Mouse (Mus musculus) natural killer cell, adult 2 months (primary cell): ENCODE results near the gene Adamts17.
A peak's percentile ranks its signal among the peaks of the same experiment; 100 is the strongest.

Source experiments
- DNase-seq, 2 experiments: peaks; one replicate each; pipeline ENCODE4 v3.0.0; 2022; ENCODE audit warnings: low spot score in 2 of 2

Gene Adamts17

DNA sequence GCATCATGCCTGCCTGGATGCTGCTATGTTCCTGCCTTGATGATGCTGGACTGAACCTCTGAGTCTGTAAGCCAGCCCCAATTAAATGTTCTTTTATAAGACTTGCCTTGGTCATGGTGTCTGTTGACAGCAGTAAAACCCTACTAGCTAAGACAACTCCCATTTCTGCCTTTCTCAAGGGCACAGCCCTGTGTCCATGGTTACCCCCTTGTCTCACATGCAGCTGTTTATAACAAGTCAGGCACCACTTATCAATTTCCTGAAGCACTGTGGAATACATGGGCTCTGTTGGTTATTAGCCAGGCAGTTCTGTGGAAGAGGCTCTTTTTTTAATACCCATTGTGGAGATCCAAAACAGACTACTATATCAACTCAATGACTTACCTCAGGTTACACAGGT, 193.1 kb downstream of the Adamts17 start:
- DNase-seq: no peak

GRCm38 (mm10) chr7:67034369-67034768, 194.8 kb downstream of the Adamts17 start:
- no peak for DNase-seq

- no peak for DNase-seq
These were observed 195.7 kb downstream of the Adamts17 start for GRCm38 (mm10) chr7:67035246-67035645.

- no peak for DNase-seq
These were observed 196.1 kb downstream of the Adamts17 start for GRCm38 (mm10) chr7:67035661-67036060.

DNA sequence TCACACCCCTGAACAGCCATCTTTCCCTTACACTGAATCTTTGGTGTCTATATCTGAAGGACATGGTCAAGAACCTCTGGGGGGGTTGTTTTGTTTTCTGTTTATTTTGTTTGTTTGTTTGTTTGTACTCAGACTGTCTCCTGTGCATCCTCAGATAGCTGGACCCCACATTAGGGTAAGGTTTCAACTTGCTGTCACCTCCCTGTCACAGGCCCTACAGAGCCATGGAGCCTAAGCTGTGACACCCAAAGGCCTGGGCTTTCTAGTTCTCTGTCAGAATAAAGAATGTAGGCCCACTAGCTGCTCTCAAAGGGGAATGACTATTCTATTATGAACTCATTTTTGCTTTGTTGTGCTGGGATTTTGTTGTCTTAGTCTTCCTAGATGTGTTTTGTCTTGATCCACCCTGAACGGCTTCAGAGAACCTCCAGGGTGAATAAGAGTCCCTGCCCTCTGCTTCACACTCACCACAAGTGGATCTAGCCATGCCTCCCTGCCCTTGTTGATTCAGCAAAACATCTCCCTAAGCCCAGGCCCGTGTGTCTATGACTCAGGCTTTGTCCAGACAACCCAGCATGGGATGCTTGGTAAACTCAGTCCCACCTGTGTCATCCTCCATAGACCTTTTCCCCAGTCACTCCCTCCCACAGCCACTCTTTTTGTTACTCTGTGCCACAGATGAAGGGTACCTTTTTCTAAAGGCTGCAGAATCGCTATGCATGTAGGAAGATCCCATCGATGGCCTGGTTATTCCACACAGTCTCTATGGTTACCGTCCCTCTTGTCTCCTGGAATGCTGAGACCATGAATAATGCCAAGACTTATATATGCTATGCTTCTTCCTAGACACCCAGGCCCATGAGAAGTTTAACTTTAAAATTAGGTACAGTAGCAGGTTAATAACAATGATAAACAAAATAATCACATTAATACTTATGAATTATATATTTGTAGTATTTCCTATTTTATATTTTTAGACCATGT, 197.3 kb downstream of the Adamts17 start:
- no peak for DNase-seq

DNA sequence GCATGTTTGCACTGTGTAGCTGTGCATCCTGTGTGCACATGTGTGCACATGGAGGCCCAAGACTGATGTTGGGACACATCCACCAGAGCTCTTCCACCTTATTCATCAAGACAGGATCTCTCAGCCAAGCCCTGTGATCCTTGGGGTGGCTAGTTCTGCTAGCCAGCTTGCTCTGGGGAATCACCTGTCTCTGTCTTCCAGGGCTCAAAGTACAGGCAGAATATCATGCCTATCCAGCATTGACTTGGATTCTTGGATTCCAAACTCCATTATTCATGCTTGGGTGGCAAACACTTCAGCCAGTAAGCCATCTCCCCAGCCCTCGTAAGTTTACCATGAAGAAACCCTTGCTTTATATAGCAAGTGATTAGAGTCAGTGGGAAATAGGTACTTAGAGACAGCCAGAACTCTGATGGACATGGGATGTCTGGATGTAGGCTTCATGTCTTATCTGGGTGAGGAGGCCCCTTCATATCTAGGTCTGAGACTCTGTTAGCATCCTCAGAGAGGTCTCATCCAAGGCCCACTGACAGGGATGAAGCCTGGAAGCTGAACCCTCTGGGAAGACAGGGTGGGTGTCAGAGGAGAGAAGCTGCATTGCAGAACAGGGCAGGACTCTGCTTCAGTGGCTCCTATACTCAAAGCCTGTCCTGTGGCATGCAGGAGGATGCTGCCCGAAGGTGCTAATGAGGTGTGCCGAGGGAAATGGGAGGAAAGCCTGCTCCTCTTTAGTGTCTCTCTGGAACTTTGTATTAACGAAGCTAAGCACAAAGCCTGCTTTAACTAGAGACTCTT, 198.4 kb downstream of the Adamts17 start:
- no peak for DNase-seq

GRCm38 (mm10) chr7:67039143-67039542, 199.6 kb downstream of the Adamts17 start:
- no peak for DNase-seq

DNA sequence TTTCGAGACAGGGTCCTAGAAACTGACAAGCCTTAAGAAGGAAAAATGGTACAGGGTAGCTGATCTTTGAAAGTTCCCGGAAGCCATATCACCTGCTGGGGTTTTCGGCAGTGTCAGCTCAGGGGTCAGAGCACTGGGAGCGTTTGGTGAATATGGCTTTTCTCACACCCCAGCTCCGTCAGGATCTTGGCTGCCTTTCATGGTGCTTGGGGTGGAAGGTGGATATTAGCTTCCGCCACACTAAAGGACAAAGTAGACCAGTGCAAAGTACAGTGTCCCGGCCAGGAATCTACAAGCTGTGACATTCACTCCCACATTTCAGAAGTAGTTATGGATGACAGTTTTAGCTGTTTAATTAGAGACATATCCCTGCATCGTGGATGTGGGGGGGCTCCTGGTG, 200.3 kb downstream of the Adamts17 start:
- no peak for DNase-seq

DNA sequence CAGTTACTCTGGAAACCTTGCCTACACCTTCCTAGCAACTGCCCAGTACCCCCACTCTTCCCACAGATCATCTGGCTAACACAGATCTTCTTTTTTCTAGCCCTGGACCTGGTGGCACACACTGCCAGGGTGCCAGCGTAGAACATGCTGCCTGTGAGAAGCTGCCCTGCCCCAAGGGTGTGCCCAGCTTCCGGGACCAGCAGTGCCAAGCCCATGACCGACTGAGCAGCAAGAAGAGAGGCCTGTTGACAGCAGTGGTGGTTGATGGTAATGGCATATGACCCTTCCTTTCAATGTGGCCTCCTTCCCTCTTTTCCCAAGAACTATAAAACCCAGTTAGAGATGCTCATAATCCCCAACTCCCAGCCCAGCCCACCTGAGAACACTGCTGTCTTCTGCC, 202.2 kb downstream of the Adamts17 start:
- DNase-seq: no peak

- no peak for DNase-seq
These were observed 204.7 kb downstream of the Adamts17 start for GRCm38 (mm10) chr7:67044121-67044817.

DNA sequence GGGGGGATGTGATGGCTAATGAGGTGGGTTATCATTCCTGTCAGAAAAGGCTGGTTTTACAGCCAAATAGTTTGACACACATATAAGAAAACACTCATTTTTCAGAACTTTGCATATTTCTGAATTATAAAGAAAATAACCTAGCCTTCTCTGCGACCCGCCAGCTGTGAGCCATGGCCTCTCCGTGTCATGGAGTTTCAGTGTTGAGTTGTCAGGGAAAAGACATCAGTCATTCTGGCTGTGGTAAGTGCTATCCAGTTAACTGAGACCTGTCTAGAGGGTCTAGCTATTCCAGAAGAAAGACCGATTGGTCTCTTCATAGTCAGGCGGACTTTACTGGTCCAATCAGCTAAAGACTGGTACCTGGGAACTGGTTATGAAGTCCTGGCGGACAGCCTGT, 205.7 kb downstream of the Adamts17 start:
- DNase-seq: no peak

DNA sequence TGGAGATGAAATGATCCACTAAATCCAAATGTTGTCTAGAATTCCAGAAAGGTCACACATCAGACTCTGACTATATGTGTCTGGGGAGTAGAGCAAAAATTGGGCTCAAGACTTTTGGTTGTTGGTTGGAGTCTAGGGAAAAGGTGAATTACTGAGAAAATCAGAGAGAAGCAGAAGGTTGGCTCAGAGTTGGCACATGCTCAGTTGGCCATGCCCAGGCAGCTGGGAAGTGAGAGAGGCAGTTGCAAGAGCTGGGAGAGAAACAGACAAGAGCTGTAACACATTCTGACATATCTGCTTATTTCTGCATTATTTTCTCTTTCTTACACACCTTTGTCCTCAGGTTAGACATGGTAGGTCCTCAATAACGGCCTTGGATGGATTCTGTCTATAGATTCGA, 209.7 kb downstream of the Adamts17 start:
- no peak for DNase-seq

- no peak for DNase-seq
These were observed 210.9 kb downstream of the Adamts17 start for GRCm38 (mm10) chr7:67050424-67050823.

- DNase-seq: no peak
These were observed 211.7 kb downstream of the Adamts17 start for GRCm38 (mm10) chr7:67051089-67051718.

DNA sequence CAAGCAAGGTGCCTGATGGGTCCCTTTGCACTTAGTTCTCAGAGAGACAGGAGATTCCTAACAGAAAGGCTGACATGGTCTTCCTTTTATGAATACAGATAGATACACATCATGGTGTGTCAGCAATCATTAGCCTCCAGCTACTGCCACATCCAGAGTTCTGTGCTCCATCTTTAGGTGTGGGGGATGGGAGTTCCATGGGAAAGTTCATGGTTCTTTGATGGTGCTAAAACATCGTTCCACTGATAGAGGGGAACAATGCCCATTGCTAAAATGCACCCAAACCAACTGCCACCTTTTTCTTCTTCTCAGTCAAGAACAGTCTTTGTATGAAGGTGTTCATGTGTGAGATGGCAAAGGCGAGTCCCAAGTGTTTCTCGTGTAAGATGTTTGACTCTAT, 215.3 kb downstream of the Adamts17 start:
- no peak for DNase-seq

- DNase-seq: no peak
These were observed 216.0 kb downstream of the Adamts17 start for GRCm38 (mm10) chr7:67055510-67055909.

DNA sequence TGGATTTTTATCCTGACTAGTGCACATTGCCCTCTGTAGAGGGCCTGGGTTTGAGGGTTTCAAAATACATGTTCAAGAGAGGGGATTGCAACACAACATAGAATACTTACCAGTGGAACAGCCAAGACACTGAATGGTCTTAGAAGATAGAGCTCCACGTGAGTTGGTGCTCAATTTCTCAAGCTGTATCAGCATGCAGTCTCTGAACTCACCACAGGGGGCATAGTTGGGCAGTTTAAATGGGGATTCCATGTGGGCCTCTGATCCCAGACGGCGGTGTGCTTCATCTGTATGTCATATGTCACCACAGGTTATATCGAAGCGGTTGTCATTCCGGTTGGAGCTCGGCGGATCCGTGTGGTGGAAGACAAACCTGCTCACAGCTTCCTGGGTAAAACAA, 222.2 kb downstream of the Adamts17 start:
- peak in 1 of 2 experiments; percentile 1 for DNase-seq

DNA sequence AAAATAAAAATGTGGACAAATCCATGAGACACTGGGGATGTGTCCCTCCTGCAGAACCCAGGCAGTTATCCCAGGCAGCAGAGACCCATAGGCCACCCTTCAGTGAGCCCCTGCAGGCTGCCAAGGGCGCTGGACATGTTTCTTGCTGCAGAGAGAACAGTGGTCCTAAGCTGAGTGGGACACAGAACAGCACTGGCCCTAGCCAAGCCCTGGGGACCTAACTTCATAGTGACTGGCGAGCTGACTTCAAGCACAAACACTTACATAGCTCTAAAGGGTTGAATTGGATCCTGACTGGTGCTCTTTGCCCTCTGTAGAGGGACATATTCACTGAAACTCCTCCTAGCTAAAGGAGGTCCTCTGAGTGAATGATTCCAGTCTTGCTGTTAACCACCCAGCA, 223.0 kb downstream of the Adamts17 start:
- DNase-seq: no peak

- DNase-seq: no peak
These were observed 225.2 kb downstream of the Adamts17 start for GRCm38 (mm10) chr7:67064627-67065305.

DNA sequence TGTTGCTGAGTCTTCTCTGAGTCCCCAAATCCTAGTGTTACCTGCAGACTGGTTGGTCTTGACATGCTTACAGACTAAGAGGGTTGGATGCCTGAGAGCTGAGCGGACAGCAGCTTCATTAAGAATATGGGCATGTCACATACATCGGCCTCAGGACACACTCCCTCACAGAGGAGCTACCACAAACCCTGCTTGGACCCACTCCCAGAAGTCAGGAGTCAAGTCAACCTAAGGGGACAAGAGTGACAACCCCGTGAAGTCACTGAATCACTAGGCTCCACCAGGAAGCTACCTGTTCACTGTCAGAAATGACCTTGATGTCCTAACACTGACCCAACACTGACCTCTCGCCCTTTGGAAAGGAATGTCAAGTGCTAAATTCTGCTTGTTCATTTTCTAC, 226.1 kb downstream of the Adamts17 start:
- DNase-seq: no peak
